Mouse (Mus musculus): ENCODE measurements around the gene Igfbp3. TPM values are rescaled to one million over a fixed set of nuclear protein-coding genes. Genes with fewer than 3 reads are reported as not detected.

Igfbp3 gene
- polyA plus RNA-seq, 1 experiment from 2014 or later = 14.3 TPM

DNA sequence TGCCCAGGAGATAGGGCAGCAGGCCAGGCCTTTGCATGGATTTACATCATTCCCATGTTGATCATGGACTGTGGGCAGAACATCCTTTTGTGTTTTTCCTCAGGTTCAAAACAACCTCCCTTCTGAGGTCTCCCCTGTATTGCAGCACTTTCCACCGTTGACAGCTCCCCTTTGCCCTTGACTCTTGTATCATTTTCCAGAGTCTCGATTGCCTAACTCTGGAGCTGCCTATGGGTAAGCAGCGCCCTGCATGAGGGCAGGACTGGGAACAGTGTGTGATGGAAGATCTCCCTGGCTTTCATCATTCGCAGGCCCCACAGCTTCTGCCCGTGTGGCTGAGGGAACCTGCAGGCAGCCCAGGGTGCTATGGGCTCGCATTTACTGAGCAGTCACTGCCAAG lies 21.0 kb downstream of the Igfbp3 start:
- no peaks in the 10 kb centered on the region for H3K27me3 ChIP-seq (ENCODE audit: control insufficient read depth, insufficient read depth, low read depth, low read length)
- H3K27ac ChIP-seq (ENCODE audit: low read length) = peak overlapping the region; percentile 81
- WGBS (ENCODE audit: insufficient replicate concordance) = 27% methylated on average over 6 of the region's 6 CpGs
- peak; percentile 79 for ATAC-seq (ENCODE audit: low read depth)
- no peak overlapping the region for H3K4me2 ChIP-seq (ENCODE audit: low read depth, low read length)
- H3K4me3 ChIP-seq (ENCODE audit: low read depth, low read length) = no peak overlapping the region
- H3K9me3 ChIP-seq (replicated peaks; ENCODE audit: control insufficient read depth, low read length) = no peaks in the 10 kb centered on the region
- no peak overlapping the region for H3K9ac ChIP-seq (ENCODE audit: low read depth, low read length)
- H3K36me3 ChIP-seq (ENCODE audit: control insufficient read depth, insufficient read depth) = no peaks in the 10 kb centered on the region
- H3K4me1 ChIP-seq (ENCODE audit: control insufficient read depth, low read depth, low read length) = no peaks in the 10 kb centered on the region; the same call in none of the 2 replicates

DNA sequence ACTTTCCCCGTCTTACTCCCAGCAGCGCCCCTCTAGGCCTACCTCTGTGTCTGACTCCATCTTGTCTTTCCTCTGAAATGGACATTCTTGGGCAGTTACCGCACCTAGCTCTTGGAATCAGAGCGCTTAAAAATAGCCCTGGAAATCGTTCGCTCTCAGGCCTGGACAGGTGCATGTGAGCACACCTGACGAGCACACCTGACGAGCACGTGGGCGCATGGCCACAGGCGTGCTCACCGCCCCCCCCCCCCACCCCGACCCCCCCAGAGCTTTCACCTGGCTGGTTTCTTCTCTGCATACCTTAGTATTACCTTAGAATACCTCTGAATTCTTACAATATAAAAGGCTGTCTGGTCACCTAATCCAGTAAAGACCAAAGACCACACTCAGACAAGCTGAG lies 25.3 kb downstream of the Igfbp3 start, which contains the start of gene Gm11985:
Gm11985 (minus strand) TSS at position 101 of the 400 bp plus-strand sequence.
- H3K27me3 ChIP-seq (ENCODE audit: control insufficient read depth, insufficient read depth, low read depth, low read length) = no peaks in the 10 kb centered on the region
- no peak within 1 kb of the TSS for H3K4me2 ChIP-seq (ENCODE audit: low read depth, low read length)
- ATAC-seq (ENCODE audit: low read depth) = no peak
- no peaks in the 10 kb centered on the region; the same call in 1 of the 2 replicates for H3K4me1 ChIP-seq (ENCODE audit: control insufficient read depth, low read depth, low read length)
- no peak within 1 kb of the TSS for H3K9ac ChIP-seq (ENCODE audit: low read depth, low read length)
- H3K9me3 ChIP-seq (replicated peaks; ENCODE audit: control insufficient read depth, low read length) = no peaks in the 10 kb centered on the region
- no peaks in the 10 kb centered on the region for H3K36me3 ChIP-seq (ENCODE audit: control insufficient read depth, insufficient read depth)
- 71% methylated on average over 12 of the region's 13 CpGs for WGBS (ENCODE audit: insufficient replicate concordance)
- no peak within 1 kb of the TSS for H3K4me3 ChIP-seq (ENCODE audit: low read depth, low read length)
- H3K27ac ChIP-seq (ENCODE audit: low read length) = no peak within 1 kb of the TSS

DNA sequence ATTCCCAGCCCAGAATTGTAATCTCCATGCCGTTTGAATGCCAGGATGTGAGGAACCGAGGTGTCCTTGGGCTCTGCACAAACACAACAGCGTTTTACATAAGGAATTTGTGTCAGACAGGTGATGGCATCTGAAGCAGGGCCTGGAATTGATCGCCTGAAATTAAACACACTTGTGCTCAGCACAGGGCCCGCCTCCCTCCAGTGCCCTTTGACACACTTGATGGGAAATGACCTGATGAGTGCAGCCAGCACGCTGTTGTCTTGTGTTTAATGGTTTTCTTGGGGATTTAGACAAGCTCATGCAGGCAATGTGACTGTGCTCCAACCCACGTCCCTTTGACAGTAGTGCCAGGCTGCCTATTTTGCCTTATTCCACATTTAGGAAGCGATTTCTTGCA lies 26.3 kb downstream of the Igfbp3 start:
- no peak overlapping the region for H3K27ac ChIP-seq (ENCODE audit: low read length)
- no peak overlapping the region for H3K4me2 ChIP-seq (ENCODE audit: low read depth, low read length)
- H3K9me3 ChIP-seq (replicated peaks; ENCODE audit: control insufficient read depth, low read length) = no peaks in the 10 kb centered on the region
- 0 out of 2 replicates have a peak, but pooled peaks have one; percentile 30 for ATAC-seq (ENCODE audit: low read depth)
- no peaks in the 10 kb centered on the region; the same call in 1 of the 2 replicates for H3K4me1 ChIP-seq (ENCODE audit: control insufficient read depth, low read depth, low read length)
- WGBS (ENCODE audit: insufficient replicate concordance) = 40% methylated on average over 8 of the region's 8 CpGs
- H3K9ac ChIP-seq (ENCODE audit: low read depth, low read length) = no peak overlapping the region
- no peaks in the 10 kb centered on the region for H3K27me3 ChIP-seq (ENCODE audit: control insufficient read depth, insufficient read depth, low read depth, low read length)
- H3K4me3 ChIP-seq (ENCODE audit: low read depth, low read length) = no peak overlapping the region
- no peaks in the 10 kb centered on the region for H3K36me3 ChIP-seq (ENCODE audit: control insufficient read depth, insufficient read depth)

DNA sequence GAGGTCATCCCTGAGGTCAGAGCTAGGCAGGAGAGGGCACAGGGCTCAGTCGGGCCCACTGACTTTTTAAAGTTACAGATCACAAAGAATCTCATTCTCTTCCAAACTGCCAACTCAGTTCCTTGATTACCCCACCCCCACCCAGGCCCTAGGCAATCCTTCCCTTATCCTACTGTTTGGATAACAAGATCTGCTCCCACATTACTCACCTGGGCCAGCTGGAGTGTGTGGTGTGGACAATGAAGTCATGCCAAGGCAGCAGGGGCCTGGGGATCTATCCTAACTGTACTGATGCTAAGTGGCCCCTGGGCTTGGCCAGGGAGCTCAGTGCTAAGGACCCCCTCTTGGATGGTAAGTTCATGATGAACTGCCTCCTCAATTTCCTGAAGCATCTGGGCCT lies 29.3 kb downstream of the Igfbp3 start:
- Histone ChIP-seq H3K4me3 (ENCODE audit: low read depth, low read length) (no peak overlapping the region), H3K9me3 (replicated peaks; ENCODE audit: control insufficient read depth, low read length) (no peaks in the 10 kb centered on the region), H3K9ac (ENCODE audit: low read depth, low read length) (no peak overlapping the region), H3K4me1 (ENCODE audit: control insufficient read depth, low read depth, low read length) (no peaks in the 10 kb centered on the region), H3K27me3 (ENCODE audit: control insufficient read depth, insufficient read depth, low read depth, low read length) (no peaks in the 10 kb centered on the region), H3K36me3 (ENCODE audit: control insufficient read depth, insufficient read depth) (no peaks in the 10 kb centered on the region), H3K27ac (ENCODE audit: low read length) (no peak overlapping the region), H3K4me2 (ENCODE audit: low read depth, low read length) (no peak overlapping the region)
- 32% methylated on average over 1 of the region's 1 CpGs for WGBS (ENCODE audit: insufficient replicate concordance)
- ATAC-seq (ENCODE audit: low read depth) = no peak

DNA sequence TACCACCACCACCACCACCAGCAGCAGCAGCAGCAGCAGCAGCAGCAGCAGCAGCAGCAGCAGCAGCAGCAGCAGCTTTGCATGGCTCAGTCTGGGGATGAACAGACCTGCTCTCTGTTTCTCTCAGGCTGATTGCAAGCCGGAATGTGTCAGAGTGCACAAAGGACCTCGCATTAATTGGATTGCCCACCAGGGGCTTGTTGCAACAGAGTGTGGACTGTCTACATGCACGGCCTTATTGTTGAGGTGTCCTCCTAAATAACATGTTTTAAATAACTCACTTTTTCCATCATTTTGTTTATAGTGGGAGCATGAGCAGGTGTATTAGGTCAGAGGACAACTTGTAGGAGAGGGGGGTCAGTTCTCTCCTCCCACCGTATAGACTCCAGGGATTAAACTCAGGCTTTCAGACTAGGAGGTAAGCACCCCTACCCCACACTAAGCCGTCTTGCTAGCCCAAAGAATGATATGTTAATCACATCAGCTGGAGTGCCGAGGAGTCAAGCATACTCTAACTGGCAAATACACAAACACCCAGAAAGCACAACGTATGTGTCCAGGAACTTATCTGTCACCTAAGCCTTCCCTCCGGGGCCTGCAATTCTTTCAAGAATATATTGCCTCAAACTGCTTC lies 31.2 kb downstream of the Igfbp3 start:
- Histone ChIP-seq H3K9ac (ENCODE audit: low read depth, low read length) (no peak overlapping the region), H3K4me3 (ENCODE audit: low read depth, low read length) (no peak overlapping the region), H3K36me3 (ENCODE audit: control insufficient read depth, insufficient read depth) (no peaks in the 10 kb centered on the region), H3K9me3 (replicated peaks; ENCODE audit: control insufficient read depth, low read length) (no peaks in the 10 kb centered on the region), H3K27me3 (ENCODE audit: control insufficient read depth, insufficient read depth, low read depth, low read length) (no peaks in the 10 kb centered on the region), H3K4me1 (ENCODE audit: control insufficient read depth, low read depth, low read length) (no peaks in the 10 kb centered on the region), H3K4me2 (ENCODE audit: low read depth, low read length) (no peak overlapping the region), H3K27ac (ENCODE audit: low read length) (no peak overlapping the region)
- 54% methylated on average over 8 of the region's 8 CpGs for WGBS (ENCODE audit: insufficient replicate concordance)
- ATAC-seq (ENCODE audit: low read depth) = no peak

DNA sequence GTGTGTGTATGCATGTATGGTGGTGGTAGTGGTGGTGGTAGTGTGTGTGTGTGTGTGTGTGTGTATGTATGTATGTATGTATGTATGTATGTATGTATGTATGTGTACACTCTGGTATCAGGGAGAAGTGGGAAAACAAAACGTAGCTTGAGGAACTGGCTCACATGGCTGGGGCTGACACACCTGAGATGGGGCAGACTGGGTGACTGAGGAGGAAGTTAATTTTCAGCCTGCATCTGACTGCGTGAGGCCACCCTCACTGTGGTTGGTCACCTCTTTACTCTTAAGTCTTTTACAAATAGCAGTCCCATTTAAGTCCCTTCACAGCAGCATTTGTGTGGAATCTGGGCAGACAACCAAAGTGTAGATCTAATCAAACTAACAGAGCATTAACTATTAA lies 34.4 kb downstream of the Igfbp3 start:
- Histone ChIP-seq H3K27ac (ENCODE audit: low read length) (no peak overlapping the region), H3K4me3 (ENCODE audit: low read depth, low read length) (no peak overlapping the region), H3K4me1 (ENCODE audit: control insufficient read depth, low read depth, low read length) (no peaks in the 10 kb centered on the region), H3K27me3 (ENCODE audit: control insufficient read depth, insufficient read depth, low read depth, low read length) (no peaks in the 10 kb centered on the region), H3K9me3 (replicated peaks; ENCODE audit: control insufficient read depth, low read length) (no peaks in the 10 kb centered on the region), H3K36me3 (ENCODE audit: control insufficient read depth, insufficient read depth) (no peaks in the 10 kb centered on the region), H3K4me2 (ENCODE audit: low read depth, low read length) (no peak overlapping the region), H3K9ac (ENCODE audit: low read depth, low read length) (no peak overlapping the region)
- 39% methylated on average over 2 of the region's 2 CpGs for WGBS (ENCODE audit: insufficient replicate concordance)
- no peak for ATAC-seq (ENCODE audit: low read depth)

DNA sequence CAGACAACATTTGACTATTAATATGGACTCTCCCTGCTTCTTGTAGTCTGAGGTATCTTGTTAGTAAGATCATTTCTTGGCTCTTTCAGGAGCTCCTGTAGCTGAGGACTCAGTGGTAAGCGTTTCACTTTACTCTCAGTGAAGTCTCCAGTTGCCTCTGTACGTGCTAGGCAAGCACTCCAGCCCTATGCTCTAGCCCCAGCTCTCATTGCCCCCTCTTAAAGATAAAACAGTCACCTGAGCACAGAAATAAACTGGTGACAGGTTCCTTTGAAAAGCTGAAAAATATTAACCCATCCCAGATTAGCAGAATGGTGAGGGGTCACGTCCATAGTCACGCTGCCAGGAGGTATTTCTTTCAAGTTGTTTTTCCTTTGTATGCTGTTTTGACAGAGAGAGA lies 35.0 kb downstream of the Igfbp3 start:
- Histone ChIP-seq H3K4me3 (ENCODE audit: low read depth, low read length) (no peak overlapping the region), H3K36me3 (ENCODE audit: control insufficient read depth, insufficient read depth) (no peaks in the 10 kb centered on the region), H3K9ac (ENCODE audit: low read depth, low read length) (no peak overlapping the region), H3K4me1 (ENCODE audit: control insufficient read depth, low read depth, low read length) (no peaks in the 10 kb centered on the region), H3K9me3 (replicated peaks; ENCODE audit: control insufficient read depth, low read length) (no peaks in the 10 kb centered on the region), H3K27ac (ENCODE audit: low read length) (no peak overlapping the region), H3K27me3 (ENCODE audit: control insufficient read depth, insufficient read depth, low read depth, low read length) (no peaks in the 10 kb centered on the region), H3K4me2 (ENCODE audit: low read depth, low read length) (no peak overlapping the region)
- WGBS (ENCODE audit: insufficient replicate concordance) = 52% methylated on average over 4 of the region's 4 CpGs
- 0 out of 2 replicates have a peak, but pooled peaks have one; percentile 24 for ATAC-seq (ENCODE audit: low read depth)

DNA sequence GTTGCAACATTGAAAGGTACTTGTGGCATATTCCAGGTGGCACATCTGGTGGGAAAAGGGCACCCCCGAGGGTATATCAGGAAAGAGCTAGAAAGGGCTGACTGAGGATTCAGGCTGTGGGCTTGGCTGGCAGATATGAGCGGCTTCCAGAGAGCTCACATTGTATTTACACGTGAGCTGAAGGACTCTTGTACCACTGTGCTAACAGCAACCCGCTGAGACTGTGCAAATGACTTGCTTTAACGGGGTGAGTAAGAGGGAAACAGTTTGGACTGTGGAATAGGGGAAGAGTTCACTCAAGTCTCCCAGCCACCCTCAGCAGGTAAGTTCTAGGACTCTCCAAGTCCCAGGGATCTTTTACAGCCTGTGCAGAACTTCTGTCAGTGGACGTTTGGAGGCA lies 40.1 kb downstream of the Igfbp3 start:
- WGBS (ENCODE audit: insufficient replicate concordance) = 46% methylated on average over 6 of the region's 6 CpGs
- ATAC-seq (ENCODE audit: low read depth) = no peak
- no peak overlapping the region for H3K4me3 ChIP-seq (ENCODE audit: low read depth, low read length)
- no peaks in the 10 kb centered on the region for H3K4me1 ChIP-seq (ENCODE audit: control insufficient read depth, low read depth, low read length)
- no peaks in the 10 kb centered on the region for H3K9me3 ChIP-seq (replicated peaks; ENCODE audit: control insufficient read depth, low read length)
- no peak overlapping the region for H3K27ac ChIP-seq (ENCODE audit: low read length)
- H3K27me3 ChIP-seq (ENCODE audit: control insufficient read depth, insufficient read depth, low read depth, low read length) = no peaks in the 10 kb centered on the region
- H3K36me3 ChIP-seq (ENCODE audit: control insufficient read depth, insufficient read depth) = no peaks in the 10 kb centered on the region
- no peak overlapping the region for H3K4me2 ChIP-seq (ENCODE audit: low read depth, low read length)
- H3K9ac ChIP-seq (ENCODE audit: low read depth, low read length) = no peak overlapping the region

DNA sequence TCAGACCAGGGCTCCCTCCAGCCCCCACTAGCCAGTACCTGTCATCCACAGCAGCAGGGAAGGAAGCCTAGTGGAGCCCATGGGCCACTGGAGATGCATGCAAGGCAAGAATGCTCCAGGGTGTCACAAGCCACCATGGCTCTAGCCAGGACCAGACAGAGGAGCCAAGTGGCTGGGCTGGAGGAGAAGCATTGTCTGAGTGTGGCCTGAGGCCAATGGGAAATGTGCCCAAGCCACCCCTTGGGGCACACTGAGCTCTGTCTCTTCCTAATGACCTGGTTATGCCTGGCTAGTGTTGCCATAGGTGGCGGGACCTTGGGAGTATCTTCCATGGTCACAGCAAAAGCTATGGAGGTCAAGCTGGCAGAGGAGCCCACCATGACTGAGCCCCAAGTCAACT lies 44.1 kb downstream of the Igfbp3 start:
- H3K4me2 ChIP-seq (ENCODE audit: low read depth, low read length) = no peak overlapping the region
- H3K4me3 ChIP-seq (ENCODE audit: low read depth, low read length) = no peak overlapping the region
- no peaks in the 10 kb centered on the region for H3K36me3 ChIP-seq (ENCODE audit: control insufficient read depth, insufficient read depth)
- 43% methylated on average over 1 of the region's 1 CpGs for WGBS (ENCODE audit: insufficient replicate concordance)
- H3K9ac ChIP-seq (ENCODE audit: low read depth, low read length) = no peak overlapping the region
- H3K4me1 ChIP-seq (ENCODE audit: control insufficient read depth, low read depth, low read length) = no peaks in the 10 kb centered on the region
- H3K27ac ChIP-seq (ENCODE audit: low read length) = no peak overlapping the region
- H3K27me3 ChIP-seq (ENCODE audit: control insufficient read depth, insufficient read depth, low read depth, low read length) = no peaks in the 10 kb centered on the region
- no peaks in the 10 kb centered on the region for H3K9me3 ChIP-seq (replicated peaks; ENCODE audit: control insufficient read depth, low read length)
- ATAC-seq (ENCODE audit: low read depth) = no peak
